Mouse (Mus musculus): ENCODE data around the gene Diaph2.

DNA sequence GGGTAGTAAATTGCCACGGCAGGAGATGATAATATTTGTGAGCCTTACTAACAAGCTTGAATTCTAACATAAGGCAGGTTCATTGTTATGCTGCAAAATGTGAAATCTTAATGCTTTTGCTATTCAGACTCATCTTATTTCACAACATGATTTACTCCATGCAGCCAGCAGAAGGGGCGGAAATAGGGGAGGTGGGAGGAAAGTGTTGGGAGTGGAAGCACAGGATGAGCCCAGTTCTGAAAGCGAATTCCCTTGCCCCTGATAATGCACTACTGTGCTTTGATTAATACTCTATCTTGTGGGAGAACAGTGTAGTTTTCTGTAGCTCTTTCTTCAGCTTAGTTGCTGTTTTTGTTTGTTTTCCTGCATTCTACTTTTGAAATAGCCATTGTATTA, 753.9 kb downstream of the Diaph2 start:
- TF ChIP-seq POLR2A (IDR thresholded peaks at IDR 0.05; ENCODE audit: control insufficient read depth, low read depth, low read length), result no peak
- TF ChIP-seq CTCF (IDR thresholded peaks at IDR 0.05; ENCODE audit: control insufficient read depth, insufficient read depth, insufficient replicate concordance, low read depth, low read length), result no peak

Measured in testis, adult 2 months (tissue).